Mouse (Mus musculus) cerebellum, postnatal 25 days (tissue): ENCODE measurements around the gene Napepld.
A peak's percentile ranks its signal among the peaks of the same experiment; 100 is the strongest.
"Not testable (repeated sequence)": the region's sequence is repeated elsewhere in the genome, so short reads cannot be mapped to it uniquely, and the experiment has no call there.

Experiments
- DNase-seq, 2 experiments: peaks; one replicate each; pipeline ENCODE4 v3.0.0; 2021; ENCODE audit warnings: mixed read lengths in 2 of 2

The Napepld gene

DNA sequence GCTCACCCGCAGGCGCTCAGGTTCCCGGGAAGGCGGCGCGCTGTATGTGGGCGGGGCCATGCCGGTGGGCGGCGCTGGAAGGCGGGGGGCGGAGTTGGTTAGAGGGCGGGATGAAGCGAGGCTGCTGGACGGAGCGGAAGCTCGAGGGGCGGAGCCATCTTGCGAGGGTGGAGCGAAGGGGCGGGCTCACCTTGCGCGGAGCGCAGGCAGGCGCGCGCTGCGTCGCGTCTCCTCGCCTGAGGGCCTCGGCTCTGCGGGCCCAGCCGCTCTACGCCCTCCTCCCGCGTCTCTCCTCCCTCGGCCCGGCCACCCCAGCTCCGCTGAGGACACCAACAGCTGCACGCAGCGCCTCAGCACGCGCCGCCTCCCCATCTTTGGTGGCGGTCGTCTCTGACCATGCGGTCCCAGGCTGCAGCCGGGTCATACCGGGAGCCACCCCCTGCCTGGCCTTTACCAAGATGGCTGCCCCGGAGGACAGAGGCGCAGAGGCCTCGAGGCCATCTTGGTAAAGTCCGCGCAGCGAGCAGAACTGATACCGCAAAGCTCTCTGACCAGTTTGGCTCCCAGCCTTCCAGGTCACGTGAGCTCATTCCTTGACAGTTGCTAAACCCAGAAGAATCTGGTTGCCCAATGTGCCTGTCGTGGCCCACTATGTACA, at the start of gene Napepld:
TSS of gene Napepld (minus strand) at position 46 of the 658 bp plus-strand sequence.
- peak; percentile 99 for DNase-seq

DNA sequence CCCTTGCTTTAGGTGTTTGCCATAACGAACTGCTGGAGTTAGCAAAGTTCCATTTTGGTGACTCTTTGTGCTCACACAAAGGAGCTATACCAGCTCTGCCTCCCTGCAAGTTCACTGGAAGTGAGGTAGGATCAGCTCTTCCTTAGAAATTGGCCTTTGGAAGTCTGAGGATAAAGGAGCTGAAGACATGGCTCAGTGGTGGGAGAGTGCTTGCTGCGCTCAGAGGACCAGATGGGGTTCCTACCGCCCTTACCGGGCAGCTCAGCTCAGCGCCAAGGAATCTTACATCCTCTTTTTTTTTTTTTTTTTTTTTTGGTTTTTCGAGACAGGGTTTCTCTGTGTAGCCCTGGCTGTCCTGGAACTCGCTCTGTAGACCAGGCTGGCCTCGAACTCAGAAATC, 44.8 kb upstream of the Napepld start:
- DNase-seq: no peak

DNA sequence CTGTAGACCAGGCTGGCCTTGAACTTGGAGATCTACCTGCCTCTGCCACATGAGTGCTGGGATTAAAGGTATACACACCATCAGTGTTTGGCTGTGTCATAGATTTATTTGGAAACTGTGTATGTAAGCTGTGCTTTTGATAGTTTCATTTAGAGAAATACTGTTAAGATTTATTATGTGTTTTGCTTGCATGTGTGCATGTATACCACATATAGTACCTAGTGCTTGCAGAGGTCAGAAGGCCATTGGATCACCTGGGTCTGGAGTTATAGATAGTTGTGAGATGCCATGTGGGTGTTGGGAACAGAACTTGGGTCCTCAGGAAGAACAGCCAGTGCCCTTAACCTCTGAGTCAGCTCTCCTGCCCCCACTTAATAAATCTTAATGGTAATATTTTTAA, 43.5 kb upstream of the Napepld start:
- no peak for DNase-seq

- no peak for DNase-seq
Measured at GRCm38 (mm10) chr5:21743606-21744005, 42.4 kb upstream of the Napepld start.

- DNase-seq: no peak
Measured at GRCm38 (mm10) chr5:21739881-21740280, 38.7 kb upstream of the Napepld start.

DNA sequence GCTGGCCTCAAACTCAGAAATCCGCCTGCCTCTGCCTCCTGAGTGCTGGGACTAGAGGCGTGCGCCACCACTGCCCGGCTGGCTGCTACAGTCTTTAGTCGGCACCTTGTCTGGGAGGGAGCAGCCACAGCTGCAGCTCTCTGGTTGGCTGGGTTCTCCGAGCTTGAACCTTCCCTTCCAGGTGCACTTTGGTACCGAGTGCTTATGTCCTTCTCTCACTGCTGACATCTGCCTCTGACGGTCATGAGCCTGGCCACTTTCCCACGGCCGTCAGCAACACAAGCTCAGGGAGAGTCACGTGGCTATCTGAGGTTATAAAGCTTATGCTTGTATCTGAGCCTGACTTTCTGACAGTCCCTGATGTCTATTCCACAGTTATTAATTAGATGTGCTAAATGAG, 37.9 kb upstream of the Napepld start:
- no peak for DNase-seq

DNA sequence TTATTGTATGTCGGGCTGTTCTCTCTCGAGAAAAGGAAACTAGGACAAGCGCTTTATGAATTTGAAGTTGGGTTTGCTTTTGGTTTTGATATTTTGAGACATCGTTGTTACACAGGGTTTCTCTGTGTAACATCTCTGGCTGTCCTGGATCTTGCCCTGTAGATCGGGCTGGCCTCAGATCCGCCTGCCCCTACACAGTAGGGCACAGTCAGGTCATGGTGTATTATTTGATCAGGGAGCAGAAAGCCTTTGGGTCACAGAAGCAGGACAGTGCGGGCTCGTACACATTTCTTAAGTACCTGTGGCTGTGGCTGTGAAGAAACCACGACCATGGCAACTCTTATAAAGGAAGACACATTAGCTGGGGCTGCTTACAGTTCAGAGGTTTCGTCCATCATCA, 36.4 kb upstream of the Napepld start:
- no peak for DNase-seq

GRCm38 (mm10) chr5:21736956-21737585, 35.9 kb upstream of the Napepld start, which contains the start of gene Pmpcb:
TSS of gene Pmpcb (plus strand) at chr5:21737141.
- peak; percentile 92 to 93 for DNase-seq

DNA sequence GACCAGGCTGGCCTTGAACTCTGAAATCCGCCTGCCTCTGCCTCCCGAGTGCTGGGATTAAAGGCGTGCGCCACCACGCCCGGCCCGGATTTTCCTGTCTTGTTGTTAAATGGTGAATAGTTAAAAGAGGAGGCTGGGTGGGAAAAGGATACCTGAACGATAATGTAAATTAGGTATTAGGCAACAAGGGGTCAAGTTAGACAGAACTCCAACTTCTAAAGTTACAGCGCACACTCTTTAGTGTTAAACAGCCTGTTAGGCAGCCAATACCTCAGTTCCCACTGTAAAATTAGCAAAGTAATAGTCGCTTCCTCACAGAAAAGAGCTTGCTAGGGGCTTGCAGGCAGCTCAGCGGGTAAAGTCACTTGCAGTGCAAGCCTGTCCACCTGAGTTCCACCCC, 34.9 kb upstream of the Napepld start:
- no peak for DNase-seq

GRCm38 (mm10) chr5:21735584-21735983, 34.4 kb upstream of the Napepld start:
- peak; percentile 46 to 83 for DNase-seq

GRCm38 (mm10) chr5:21735100-21735499, 33.9 kb upstream of the Napepld start:
- DNase-seq: peak in 1 of 2 experiments; percentile 27

DNA sequence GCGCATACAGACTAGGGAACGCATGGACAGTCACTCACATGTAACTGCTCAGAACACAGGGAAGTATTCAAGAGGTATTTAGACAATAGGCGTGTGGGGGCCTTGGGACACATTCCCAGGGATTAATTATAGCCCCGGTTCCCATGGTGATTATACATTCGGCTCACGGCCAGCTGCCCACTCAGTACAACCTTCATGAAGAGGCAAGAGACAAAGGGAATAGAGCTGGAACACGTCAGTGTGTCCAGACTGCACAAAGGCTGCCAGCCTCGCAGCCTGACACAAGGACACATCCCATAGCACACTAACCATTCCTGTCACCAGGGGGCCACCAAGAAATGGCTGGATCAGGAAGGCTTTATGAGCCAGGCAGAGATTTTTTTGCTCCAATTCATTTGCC, 31.7 kb upstream of the Napepld start:
- DNase-seq: peak; percentile 51 to 61

- DNase-seq: no peak
Measured at GRCm38 (mm10) chr5:21732177-21732911, 31.1 kb upstream of the Napepld start.

DNA sequence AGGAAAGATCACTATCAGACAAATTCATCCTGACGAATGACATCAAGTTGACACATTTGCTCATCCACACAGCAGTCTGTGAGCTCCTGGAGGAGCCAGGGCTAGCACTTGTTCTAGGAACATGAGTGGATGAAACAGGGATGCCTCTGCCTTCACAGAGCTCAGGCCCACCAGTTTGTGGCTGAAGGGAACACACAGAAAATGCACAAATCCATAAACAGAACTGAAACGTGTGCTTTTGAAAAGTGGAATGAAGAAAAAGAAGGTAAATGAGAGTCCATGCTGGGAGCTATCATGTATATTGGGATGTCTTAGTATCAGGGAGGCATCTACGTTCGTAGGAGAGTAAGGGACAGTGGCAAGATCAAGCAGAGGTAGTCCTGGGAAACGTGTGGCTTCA, 27.9 kb upstream of the Napepld start:
- DNase-seq: no peak

- no peak for DNase-seq
Measured at GRCm38 (mm10) chr5:21724872-21725271, 23.7 kb upstream of the Napepld start.

GRCm38 (mm10) chr5:21724427-21724826, 23.2 kb upstream of the Napepld start:
- no peak for DNase-seq

GRCm38 (mm10) chr5:21719209-21719608, 18.0 kb upstream of the Napepld start:
- DNase-seq: no peak

GRCm38 (mm10) chr5:21718546-21718945, 17.4 kb upstream of the Napepld start:
- DNase-seq: no peak

GRCm38 (mm10) chr5:21717165-21717715, 16.0 kb upstream of the Napepld start:
- DNase-seq: no peak

DNA sequence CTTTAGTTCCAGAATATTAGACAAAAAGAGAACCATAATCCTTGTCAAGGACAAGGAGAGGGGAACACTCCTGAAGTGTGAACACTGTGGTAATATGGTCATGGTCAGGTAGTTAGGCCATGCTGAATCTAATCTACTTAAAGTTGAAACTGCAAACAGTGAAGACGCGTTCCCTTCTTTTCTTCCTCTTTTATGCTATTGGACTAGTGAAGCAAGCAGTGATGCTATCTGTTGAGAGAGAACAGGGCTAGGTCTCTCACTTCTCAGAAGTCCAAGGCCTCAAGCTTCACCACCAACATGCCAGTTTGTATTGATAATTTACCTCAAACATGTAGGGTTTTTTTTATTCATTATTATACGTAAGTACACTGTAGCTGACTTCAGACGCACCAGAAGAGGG, 13.3 kb upstream of the Napepld start:
- no peak for DNase-seq

DNA sequence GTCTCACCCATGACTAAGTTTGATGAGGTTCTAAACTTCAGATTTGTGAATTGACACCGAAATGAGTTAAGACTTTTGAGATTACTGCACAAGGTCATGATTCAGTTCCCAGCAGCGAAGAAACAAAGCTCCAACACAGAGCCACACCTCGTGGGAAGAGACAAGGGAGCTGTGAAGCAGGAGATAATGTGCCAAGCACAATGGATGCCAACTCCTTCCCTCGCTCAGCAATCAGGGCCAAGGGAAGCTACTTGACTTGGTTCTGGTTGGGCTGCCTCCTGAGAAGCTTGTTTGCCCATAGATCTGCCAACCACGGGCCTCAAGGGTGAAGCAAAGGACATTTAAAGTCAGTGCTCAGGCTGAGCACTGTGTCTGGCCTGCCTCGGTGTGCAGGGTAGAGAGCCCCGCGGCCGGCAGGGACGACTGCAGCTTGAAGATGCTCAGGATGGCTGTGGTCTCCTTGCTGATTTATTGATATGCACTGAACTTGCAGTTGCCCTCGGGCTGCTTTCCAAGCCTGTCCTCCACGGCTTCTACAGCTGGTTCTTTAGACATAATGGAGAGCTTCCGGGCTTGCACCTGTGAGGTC, 11.0 kb upstream of the Napepld start:
- DNase-seq: no peak

GRCm38 (mm10) chr5:21708011-21708410, 6.8 kb upstream of the Napepld start:
- DNase-seq: not testable (repeated sequence)

GRCm38 (mm10) chr5:21706546-21706945, 5.3 kb upstream of the Napepld start:
- no peak for DNase-seq
